Mouse (Mus musculus) mouse embryonic stem cell (cell line): ENCODE measurements around the gene Aacs.

Experiments used
- in situ Hi-C, 2 experiments: fragments of 300-500 bp; cut with MboI; formaldehyde crosslinking; loops; 1 replicate in 1 of 2; 3 replicates in 1 of 2; pipeline ENCODE4 v1.14.3; 2019 to 2020; ENCODE audit warnings: low sequenced_read_pairs in 2 of 2, low pct_unique_long_range_greater_than_20kb in 1 of 2, mixed read lengths in 1 of 2; ENCODE audit not compliant: unreplicated experiment in 1 of 2

Gene Aacs

GRCm38 (mm10) chr5:125523361-125523760 lies 47.7 kb downstream of the Aacs start:
- in situ Hi-C loops: no loop called here

GRCm38 (mm10) chr5:125525516-125525915 lies 49.9 kb downstream of the Aacs start:
- in situ Hi-C loops: no loop called here

GRCm38 (mm10) chr5:125526464-125526863 lies 50.9 kb downstream of the Aacs start:
- in situ Hi-C loops: no loop called here

DNA sequence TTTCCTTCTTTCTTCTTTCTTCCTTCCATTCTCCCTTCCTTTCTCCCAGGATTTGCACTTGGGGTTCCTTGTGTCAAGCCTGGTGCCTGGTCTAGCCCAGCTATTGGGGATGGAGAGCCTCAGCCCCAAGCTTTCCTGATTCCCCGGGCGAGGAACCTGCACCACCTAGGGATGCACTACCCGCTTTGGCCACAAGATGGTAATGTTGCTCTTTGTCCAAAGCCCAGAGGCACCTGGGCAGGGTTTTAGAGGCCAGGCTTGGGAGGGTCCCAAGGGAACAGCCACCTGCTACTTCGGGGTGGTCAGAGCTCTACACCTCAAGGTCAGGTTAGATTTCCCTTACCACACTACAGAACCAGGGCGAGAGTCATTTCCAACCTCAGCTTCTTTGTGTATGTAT lies 53.5 kb downstream of the Aacs start:
- in situ Hi-C loops: no loop called here

- in situ Hi-C loops: no loop called here
Measured at GRCm38 (mm10) chr5:125531634-125532033, 56.0 kb downstream of the Aacs start, which contains the start of gene Tmem132b. Gene Tmem132b (plus strand): TSS chr5:125531774.

- in situ Hi-C loops: no loop called here
Measured at GRCm38 (mm10) chr5:125532191-125532544, 56.6 kb downstream of the Aacs start.

DNA sequence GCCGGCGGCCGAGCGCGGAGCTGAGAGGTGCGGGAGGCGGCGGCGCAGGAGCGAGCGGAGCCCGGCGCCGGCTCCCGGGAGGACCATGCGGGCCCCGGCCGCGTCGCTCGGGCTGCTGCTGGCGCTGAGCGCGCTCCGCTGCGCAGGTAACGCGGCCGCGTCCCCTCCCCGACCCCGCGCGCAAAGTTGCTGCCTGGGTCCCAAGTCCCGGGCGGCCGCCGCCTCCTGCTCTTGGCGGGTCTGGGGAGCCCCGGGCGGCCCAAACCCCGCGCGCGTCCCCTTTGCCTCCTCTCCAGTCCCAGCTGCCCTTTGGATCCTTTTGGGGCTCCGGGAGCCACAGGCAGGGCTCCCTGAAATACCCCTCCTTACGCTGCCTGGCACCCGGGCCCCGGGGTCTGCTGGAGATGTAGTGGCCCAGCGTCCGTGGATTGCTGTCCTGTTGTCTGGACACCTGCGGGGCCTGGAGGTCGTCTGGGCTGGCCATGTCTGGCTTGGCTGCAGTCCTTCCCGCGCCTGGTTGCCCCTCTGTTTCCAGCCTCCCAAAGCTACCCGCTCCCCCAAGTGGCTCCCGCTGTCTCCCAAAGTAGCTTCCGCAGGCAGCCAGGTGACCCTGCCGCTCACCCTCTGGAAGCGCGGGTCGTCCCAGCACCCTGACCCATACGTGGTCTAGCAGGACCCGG lies 57.1 kb downstream of the Aacs start:
- in situ Hi-C loops: no loop called here

DNA sequence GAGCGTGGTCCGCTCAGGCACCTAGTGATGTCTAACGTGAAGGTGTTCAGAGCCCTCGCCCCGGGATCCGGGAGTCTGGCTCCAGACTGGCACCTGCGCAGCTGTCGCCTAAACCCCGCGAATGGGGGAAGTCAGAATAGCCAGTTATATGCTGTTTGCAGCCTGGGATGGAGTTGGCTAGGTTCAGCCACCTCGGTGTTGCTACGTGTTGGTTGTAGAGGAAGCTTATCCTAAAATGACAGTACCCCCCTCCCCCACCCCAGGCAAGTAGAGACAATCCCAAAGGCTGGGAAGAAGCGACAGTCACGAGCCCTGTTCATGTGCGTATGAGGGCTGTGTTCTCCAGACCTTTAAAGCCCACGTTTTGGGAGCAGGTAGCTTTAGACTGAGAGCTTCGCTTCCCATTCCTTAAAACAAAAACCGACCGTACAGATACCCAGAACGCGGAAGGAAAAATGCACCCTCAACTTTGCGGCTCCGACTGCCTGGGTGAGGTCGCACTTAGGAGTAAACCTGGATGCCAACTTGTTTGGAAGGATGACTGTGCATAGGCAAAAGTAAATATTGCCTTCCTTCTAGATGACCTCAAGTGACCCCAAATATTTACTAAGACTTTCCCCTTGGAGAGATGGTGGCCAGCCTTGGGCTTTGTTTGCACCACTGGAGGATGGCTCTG lies 57.7 kb downstream of the Aacs start:
- in situ Hi-C loops: no loop called here

DNA sequence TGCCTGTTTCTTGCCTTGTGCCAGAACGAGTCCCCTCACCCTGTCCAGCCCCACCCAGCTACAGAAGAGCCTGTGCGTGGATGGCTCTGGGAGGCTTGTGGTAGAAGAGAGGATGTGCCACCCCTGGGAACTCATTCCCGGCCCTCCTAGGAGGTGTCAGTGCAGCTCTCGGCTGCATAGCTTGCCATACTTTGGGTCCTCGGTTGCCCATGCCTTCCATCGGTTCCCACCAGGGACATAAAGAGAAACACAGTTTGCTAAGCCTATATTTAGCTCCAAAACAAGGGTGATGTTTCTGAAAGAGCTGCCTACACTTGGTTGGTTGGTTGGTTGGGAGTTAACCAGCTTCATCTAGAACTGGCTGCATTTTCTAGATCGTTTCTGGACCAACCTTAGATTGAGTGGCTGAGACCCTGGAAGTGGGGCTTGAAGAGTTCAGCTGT lies 58.6 kb downstream of the Aacs start:
- in situ Hi-C loops: no loop called here

GRCm38 (mm10) chr5:125534611-125535324 lies 59.2 kb downstream of the Aacs start:
- in situ Hi-C loops: no loop called here

DNA sequence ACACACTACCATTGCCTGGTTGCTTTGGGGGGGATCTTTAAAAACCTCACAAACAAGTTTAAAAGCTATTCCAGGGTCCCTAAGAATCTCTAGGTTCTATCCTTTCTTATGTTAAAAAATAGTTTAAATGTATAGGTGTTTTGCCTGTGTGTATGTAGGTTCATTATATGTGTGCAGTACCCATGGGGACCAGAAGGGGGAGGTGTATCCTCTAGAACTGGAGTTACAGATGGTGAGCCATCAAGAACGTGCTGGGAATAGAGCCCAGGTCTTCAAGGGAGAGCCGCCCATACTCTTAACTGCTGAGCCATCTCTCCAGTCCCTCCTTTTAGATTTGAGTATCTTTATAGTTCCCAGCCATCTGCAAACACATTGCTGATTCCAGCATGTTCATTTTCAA lies 69.5 kb downstream of the Aacs start:
- in situ Hi-C loops: no loop called here

GRCm38 (mm10) chr5:125546293-125546692 lies 70.7 kb downstream of the Aacs start:
- in situ Hi-C loops: no loop called here

DNA sequence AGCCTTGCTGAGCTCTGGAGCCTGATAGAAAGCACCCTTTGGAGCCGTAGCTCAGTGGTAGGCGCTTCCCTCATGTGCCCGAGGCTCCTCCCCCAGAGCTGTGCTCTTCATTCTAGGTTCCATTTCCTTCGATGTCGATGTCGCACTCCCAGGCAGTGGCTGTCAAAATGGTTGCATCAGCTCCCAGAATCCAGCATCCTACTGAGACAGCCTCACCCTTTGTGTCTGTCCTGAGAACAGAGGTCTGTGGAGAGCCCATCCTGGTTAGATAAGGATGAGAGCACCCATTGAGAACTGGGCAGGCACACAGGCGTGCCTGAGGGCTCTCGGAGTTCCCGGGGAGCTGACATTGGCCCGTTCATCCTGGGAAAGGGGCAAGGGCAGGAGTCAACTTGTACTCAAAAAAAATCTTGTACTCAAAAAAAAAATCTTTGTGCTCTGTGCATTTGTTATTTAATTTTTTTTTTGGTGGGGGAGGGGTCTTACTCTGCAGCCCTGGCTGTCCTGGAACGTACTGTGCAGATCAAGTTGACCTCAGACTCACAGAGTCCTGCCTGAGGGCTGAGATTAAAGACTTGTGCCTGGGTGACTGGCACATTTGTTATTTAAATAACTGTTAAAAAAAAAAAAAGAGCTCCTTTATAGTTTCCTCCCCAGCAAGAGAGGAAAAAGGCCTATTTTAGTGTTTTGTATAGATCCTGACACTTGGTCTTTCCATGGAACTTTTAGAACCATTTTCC lies 74.3 kb downstream of the Aacs start:
- in situ Hi-C loops: no loop called here

DNA sequence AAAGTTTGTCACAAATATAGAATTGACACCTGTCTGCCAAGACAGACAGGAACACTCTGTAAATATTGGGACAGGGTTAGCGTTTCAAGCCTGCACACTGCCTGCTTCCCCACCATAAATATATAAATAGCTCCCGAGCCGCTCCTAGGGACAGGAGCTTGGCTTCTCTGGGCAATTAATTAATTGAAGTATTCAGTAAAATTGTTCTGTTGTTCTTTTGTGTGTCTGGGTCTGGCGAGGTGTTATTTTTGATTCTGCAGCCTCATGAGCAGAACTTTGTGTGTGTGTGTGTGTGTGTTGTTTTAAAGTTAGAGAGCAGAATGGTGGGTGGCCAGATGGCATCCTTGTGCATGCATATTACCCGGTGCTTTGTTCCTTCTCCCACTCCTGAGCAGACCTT lies 80.1 kb downstream of the Aacs start:
- in situ Hi-C loops: no loop called here

- in situ Hi-C loops: no loop called here
Measured at GRCm38 (mm10) chr5:125563492-125563891, 87.9 kb downstream of the Aacs start.

GRCm38 (mm10) chr5:125565725-125566124 lies 90.1 kb downstream of the Aacs start:
- in situ Hi-C loops: no loop called here
